Mouse (Mus musculus) neural tube, embryonic 12.5 days (tissue): ENCODE data around the gene Gpr65. TPM values are rescaled to one million over a fixed set of nuclear protein-coding genes. Genes with fewer than 3 reads are reported as not detected.
"Not testable (repeated sequence)": the region's sequence is repeated elsewhere in the genome, so short reads cannot be mapped to it uniquely, and the experiment has no call there.

Source experiments
- ATAC-seq: fragments of 200-750 bp; cut with Nextera tagmentation; 2 replicates; pipeline ENCODE4 v1.8.0; 2017; ENCODE audit warnings: low read depth, mild to moderate bottlenecking, moderate TSS enrichment, moderate library complexity; ENCODE audit not compliant: low FRiP score
- H3K27ac ChIP-seq: fragments of 300-500 bp; sonication (generic); 2 replicates; pipeline ENCODE4 v1.5.1; 2016
- H3K27me3 ChIP-seq: fragments of 300-500 bp; sonication (generic); replicated peaks from 2 replicates; pipeline ENCODE4 v1.6.1; 2016; ENCODE audit warnings: mild to moderate bottlenecking
- H3K36me3 ChIP-seq: fragments of 300-500 bp; sonication (generic); 2 replicates; pipeline ENCODE4 v1.6.1; 2016; ENCODE audit warnings: mild to moderate bottlenecking
- H3K4me1 ChIP-seq: fragments of 300-500 bp; sonication (generic); 2 replicates; pipeline ENCODE4 v1.6.1; 2016
- H3K4me2 ChIP-seq: fragments of 300-500 bp; sonication (generic); replicated peaks from 2 replicates; pipeline ENCODE4 v1.6.1; 2016; ENCODE audit warnings: mild to moderate bottlenecking
- H3K4me3 ChIP-seq: fragments of 300-500 bp; sonication (generic); 2 replicates; pipeline ENCODE4 v1.5.1; 2016
- H3K9ac ChIP-seq: fragments of 300-500 bp; sonication (generic); 2 replicates; pipeline ENCODE4 v1.6.1; 2016; ENCODE audit warnings: mild to moderate bottlenecking
- H3K9me3 ChIP-seq: fragments of 300-500 bp; sonication (generic); 2 replicates; pipeline ENCODE4 v1.6.1; 2016; ENCODE audit warnings: mild to moderate bottlenecking
- WGBS: fragments of 180-500 bp; shearing (Covaris S2); methylation state at CpG from one replicate; pipeline ENCODE4 v1.1.7; 2016; 5-methylcytosine and 5-hydroxymethylcytosine counted together
- polyA plus RNA-seq: library from polyadenylated mRNA; unstranded; fragments of >200 nt; fragmentation: Nextera tagmentation; extraction: Ambion mirVana; gene quantifications from 2 replicates; pipeline ENCODE4 v1.2.1, GENCODE M21; 2016

The Gpr65 gene
- polyA plus RNA-seq, 1 experiment from 2014 or later = 0.86 TPM

- Histone ChIP-seq H3K4me3 (no peak overlapping the region), H3K4me1 (no peaks in the 10 kb centered on the region), H3K9ac (no peak overlapping the region), H3K27me3 (no peaks in the 10 kb centered on the region), H3K27ac (no peak overlapping the region), H3K36me3 (no peaks in the 10 kb centered on the region), H3K4me2 (no peak overlapping the region), H3K9me3 (no peaks in the 10 kb centered on the region)
- WGBS = 69% methylated on average over 4 of the region's 4 CpGs
- ATAC-seq = no peak
Measured at GRCm38 (mm10) chr12:98292278-98292677, 23.8 kb downstream of the Gpr65 start.

GRCm38 (mm10) chr12:98294241-98294640, 25.8 kb downstream of the Gpr65 start:
- H3K4me1 ChIP-seq = no peaks in the 10 kb centered on the region
- ATAC-seq = no peak
- no peaks in the 10 kb centered on the region for H3K36me3 ChIP-seq
- no peaks in the 10 kb centered on the region for H3K27me3 ChIP-seq
- no peak overlapping the region for H3K4me2 ChIP-seq
- no peak overlapping the region for H3K27ac ChIP-seq
- no peak overlapping the region for H3K9ac ChIP-seq
- WGBS = 86% methylated on average over 2 of the region's 2 CpGs
- H3K4me3 ChIP-seq = no peak overlapping the region
- no peaks in the 10 kb centered on the region for H3K9me3 ChIP-seq

- no peak overlapping the region for H3K9ac ChIP-seq
- no peaks in the 10 kb centered on the region for H3K27me3 ChIP-seq
- no peaks in the 10 kb centered on the region for H3K4me1 ChIP-seq
- H3K36me3 ChIP-seq = no peaks in the 10 kb centered on the region
- no peaks in the 10 kb centered on the region for H3K9me3 ChIP-seq
- no peak overlapping the region for H3K27ac ChIP-seq
- H3K4me3 ChIP-seq = no peak overlapping the region
- H3K4me2 ChIP-seq = no peak overlapping the region
- ATAC-seq = no peak
- WGBS = 89% methylated on average over 5 of the region's 5 CpGs
Measured at GRCm38 (mm10) chr12:98301980-98302379, 33.5 kb downstream of the Gpr65 start.

GRCm38 (mm10) chr12:98303013-98303412, 34.6 kb downstream of the Gpr65 start:
- H3K36me3 ChIP-seq = no peaks in the 10 kb centered on the region
- H3K9ac ChIP-seq = no peak overlapping the region
- no peak overlapping the region for H3K27ac ChIP-seq
- no peak overlapping the region for H3K4me2 ChIP-seq
- no peaks in the 10 kb centered on the region for H3K9me3 ChIP-seq
- H3K4me3 ChIP-seq = no peak overlapping the region
- no peaks in the 10 kb centered on the region for H3K4me1 ChIP-seq
- no peak for ATAC-seq
- 85% methylated on average over 1 of the region's 1 CpGs for WGBS
- H3K27me3 ChIP-seq = no peaks in the 10 kb centered on the region

- no peak overlapping the region for H3K4me2 ChIP-seq
- no peak overlapping the region for H3K4me3 ChIP-seq
- H3K27ac ChIP-seq = no peak overlapping the region
- ATAC-seq = no peak
- no peaks in the 10 kb centered on the region for H3K27me3 ChIP-seq
- H3K9me3 ChIP-seq = no peaks in the 10 kb centered on the region
- H3K4me1 ChIP-seq = no peaks in the 10 kb centered on the region
- no peaks in the 10 kb centered on the region for H3K36me3 ChIP-seq
- H3K9ac ChIP-seq = no peak overlapping the region
- 88% methylated on average over 7 of the region's 7 CpGs for WGBS
Measured at GRCm38 (mm10) chr12:98307179-98307915, 38.9 kb downstream of the Gpr65 start.

GRCm38 (mm10) chr12:98311376-98312083, 43.1 kb downstream of the Gpr65 start:
- H3K27ac ChIP-seq = no peak overlapping the region

GRCm38 (mm10) chr12:98315924-98316323, 47.5 kb downstream of the Gpr65 start:
- no peaks in the 10 kb centered on the region for H3K27me3 ChIP-seq
- H3K27ac ChIP-seq = no peak overlapping the region
- H3K4me3 ChIP-seq = no peak overlapping the region
- H3K9me3 ChIP-seq = no peaks in the 10 kb centered on the region
- H3K4me2 ChIP-seq = no peak overlapping the region
- H3K9ac ChIP-seq = no peak overlapping the region
- ATAC-seq = no peak
- WGBS = 89% methylated on average over 5 of the region's 5 CpGs
- no peaks in the 10 kb centered on the region for H3K36me3 ChIP-seq
- H3K4me1 ChIP-seq = no peaks in the 10 kb centered on the region

More at GRCm38 (mm10) chr12:98311376-98312083, 43.1 kb downstream of the Gpr65 start:
- no peaks in the 10 kb centered on the region for H3K4me1 ChIP-seq
- H3K9ac ChIP-seq = no peak overlapping the region
- H3K36me3 ChIP-seq = no peaks in the 10 kb centered on the region
- no peaks in the 10 kb centered on the region for H3K27me3 ChIP-seq
- no peak overlapping the region for H3K4me3 ChIP-seq
- H3K4me2 ChIP-seq = no peak overlapping the region
- no peak for ATAC-seq
- no peaks in the 10 kb centered on the region for H3K9me3 ChIP-seq
- 89% methylated on average over 7 of the region's 7 CpGs for WGBS

- WGBS = 89% methylated on average over 8 of the region's 8 CpGs
- H3K4me2 ChIP-seq = no peak overlapping the region
- no peak for ATAC-seq
- no peaks in the 10 kb centered on the region for H3K36me3 ChIP-seq
- H3K9me3 ChIP-seq = no peaks in the 10 kb centered on the region
- H3K9ac ChIP-seq = no peak overlapping the region
- no peak overlapping the region for H3K4me3 ChIP-seq
- H3K27me3 ChIP-seq = no peaks in the 10 kb centered on the region
- no peak overlapping the region for H3K27ac ChIP-seq
- no peaks in the 10 kb centered on the region for H3K4me1 ChIP-seq
Measured at GRCm38 (mm10) chr12:98317718-98318340, 49.4 kb downstream of the Gpr65 start.

GRCm38 (mm10) chr12:98322426-98322825, 54.0 kb downstream of the Gpr65 start:
- no peaks in the 10 kb centered on the region for H3K4me1 ChIP-seq
- ATAC-seq = no peak
- 79% methylated on average over 4 of the region's 4 CpGs for WGBS
- no peak overlapping the region for H3K9ac ChIP-seq
- H3K27me3 ChIP-seq = no peaks in the 10 kb centered on the region
- no peak overlapping the region for H3K4me3 ChIP-seq
- no peaks in the 10 kb centered on the region for H3K9me3 ChIP-seq
- H3K27ac ChIP-seq = no peak overlapping the region
- no peaks in the 10 kb centered on the region for H3K36me3 ChIP-seq
- no peak overlapping the region for H3K4me2 ChIP-seq

GRCm38 (mm10) chr12:98324170-98324569, 55.7 kb downstream of the Gpr65 start:
- not testable (repeated sequence) for ATAC-seq, H3K27ac ChIP-seq
- whole genome bisulfite sequencing = no CpG with 5 or more reads among the region's 1 CpGs

More at GRCm38 (mm10) chr12:98324170-98324569, 55.7 kb downstream of the Gpr65 start:
- not testable (repeated sequence) for H3K9me3 ChIP-seq, H3K27me3 ChIP-seq, H3K4me1 ChIP-seq, H3K4me3 ChIP-seq, H3K4me2 ChIP-seq, H3K9ac ChIP-seq, H3K36me3 ChIP-seq
